Comparison of ENCODE assay signal across 13 mouse cellular contexts in genomic region chr3:146565065-146565411, GRCm38 (mm10). TPM values are rescaled to one million over a fixed set of nuclear protein-coding genes. Genes with fewer than 3 reads are reported as not detected.
"Had no signal": no experiment of that assay in that cellular context is flagged by ENCODE, and none has a peak within 500 bp of the region (broad histone marks: within the 10 kb centered on the region; RNA-seq: fewer than 3 reads in every experiment).

No protein-coding gene starts in this region.

- H3K4me1 ChIP-seq: limb, embryonic 15.5 days; liver, embryonic 12.5 days; neural tube, embryonic 13.5 days had no signal

- H3K9ac ChIP-seq: limb, embryonic 15.5 days; liver, embryonic 12.5 days; lung, embryonic 14.5 days; midbrain, embryonic 12.5 days; neural tube, embryonic 13.5 days had no signal

- H3K4me3 ChIP-seq: limb, embryonic 15.5 days; liver, embryonic 12.5 days; midbrain, embryonic 12.5 days; neural tube, embryonic 13.5 days had no signal

- DNase-seq: kidney, postnatal 36 days; lung, embryonic 14.5 days; lung, postnatal 10 days; lung, postnatal 4 days; thymus, adult 18-20 months; thymus, postnatal 14 days had no signal

- H3K27ac ChIP-seq: kidney, postnatal 0 days; limb, embryonic 15.5 days; liver, embryonic 12.5 days; midbrain, embryonic 12.5 days; neural tube, embryonic 13.5 days had no signal

- H3K36me3 ChIP-seq: limb, embryonic 15.5 days; liver, embryonic 12.5 days; midbrain, embryonic 12.5 days; neural tube, embryonic 13.5 days had no signal

- ATAC-seq: liver, embryonic 12.5 days had no signal

- H3K27me3 ChIP-seq: limb, embryonic 15.5 days; liver, embryonic 12.5 days; midbrain, embryonic 12.5 days; neural tube, embryonic 13.5 days had no signal

- H3K9me3 ChIP-seq: limb, embryonic 15.5 days; liver, embryonic 12.5 days; midbrain, embryonic 12.5 days; neural tube, embryonic 13.5 days had no signal

- H3K4me2 ChIP-seq: limb, embryonic 15.5 days; liver, embryonic 12.5 days; lung, embryonic 14.5 days; midbrain, embryonic 12.5 days; neural tube, embryonic 13.5 days had no signal

RNA-seq across cellular contexts. Expression of gene Uox, which starts 5.2 kb away (rescaled TPM):
- polyA plus RNA-seq: limb, embryonic 11.5 days; lung, embryonic 14.5 days; midbrain, embryonic 12.5 days; neural tube, embryonic 13.5 days; stomach, embryonic 14.5 days had no signal

RNA-seq across cellular contexts. Expression of gene Dnase2b, which starts 50.4 kb away (rescaled TPM):
- polyA plus RNA-seq: kidney, postnatal 0 days; limb, embryonic 11.5 days; lung, embryonic 14.5 days; midbrain, embryonic 12.5 days; neural tube, embryonic 13.5 days; stomach, embryonic 14.5 days had no signal
